Mouse (Mus musculus): ENCODE measurements around the gene Rora. TPM values are rescaled to one million over a fixed set of nuclear protein-coding genes. Genes with fewer than 3 reads are reported as not detected.
A peak's percentile ranks its signal among the peaks of the same experiment; 100 is the strongest.

Gene Rora
- polyA plus RNA-seq, 2 experiments = 4.5 to 10.1 TPM

GRCm38 (mm10) chr9:69174527-69175116 lies 521.0 kb downstream of the Rora start:
- Histone ChIP-seq H3K9ac (ENCODE audit: low read depth, low read length, severe bottlenecking) (no peak overlapping the region), H3K9me3 (ENCODE audit: control insufficient read depth, low read length) (no peaks in the 10 kb centered on the region), H3K4me1 (ENCODE audit: control insufficient read depth, insufficient read depth, low read length) (no peaks in the 10 kb centered on the region), H3K4me2 (replicated peaks; ENCODE audit: low read depth, low read length, severe bottlenecking) (no peak overlapping the region), H3K27ac (replicated peaks; ENCODE audit: low read depth, low read length) (no peak overlapping the region), H3K27me3 (ENCODE audit: control insufficient read depth, insufficient read depth, low read length) (no peaks in the 10 kb centered on the region), H3K36me3 (ENCODE audit: control insufficient read depth, insufficient read depth, low read length) (no peaks in the 10 kb centered on the region), H3K4me3 (replicated peaks; ENCODE audit: low read length) (no peak overlapping the region)
- no peak for TF ChIP-seq POLR2A (IDR thresholded peaks at IDR 0.05; ENCODE audit: borderline replicate concordance, extremely low read depth, insufficient read depth, insufficient read length)
- 76% methylated on average over 10 of the region's 10 CpGs for WGBS
- ATAC-seq (ENCODE audit: low FRiP score, low read depth) (no peak), DNase-seq (ENCODE audit: low spot score) (no peak)

GRCm38 (mm10) chr9:69176988-69177387 lies 523.4 kb downstream of the Rora start:
- no peaks in the 10 kb centered on the region for H3K27me3 ChIP-seq (ENCODE audit: control insufficient read depth, insufficient read depth, low read length)
- H3K36me3 ChIP-seq (ENCODE audit: control insufficient read depth, insufficient read depth, low read length) = no peaks in the 10 kb centered on the region
- no peaks in the 10 kb centered on the region for H3K9me3 ChIP-seq (ENCODE audit: control insufficient read depth, low read length)
- H3K4me2 ChIP-seq (replicated peaks; ENCODE audit: low read depth, low read length, severe bottlenecking) = no peak overlapping the region
- ATAC-seq (ENCODE audit: low FRiP score, low read depth) (no peak), DNase-seq (ENCODE audit: low spot score) (no peak)
- H3K4me1 ChIP-seq (ENCODE audit: control insufficient read depth, insufficient read depth, low read length) = peaks cover 4% of the 10 kb centered on the region; the same call in 1 of the 2 replicates
- 75% methylated on average over 3 of the region's 3 CpGs for WGBS
- H3K9ac ChIP-seq (ENCODE audit: low read depth, low read length, severe bottlenecking) = no peak overlapping the region
- no peak for TF ChIP-seq POLR2A (IDR thresholded peaks at IDR 0.05; ENCODE audit: borderline replicate concordance, extremely low read depth, insufficient read depth, insufficient read length)
- H3K27ac ChIP-seq (replicated peaks; ENCODE audit: low read depth, low read length) = no peak overlapping the region
- no peak overlapping the region for H3K4me3 ChIP-seq (replicated peaks; ENCODE audit: low read length)

GRCm38 (mm10) chr9:69179224-69179623 lies 525.6 kb downstream of the Rora start:
- H3K4me1 ChIP-seq (ENCODE audit: control insufficient read depth, insufficient read depth, low read length) = peaks cover 4% of the 10 kb centered on the region; the same call in 1 of the 2 replicates
- no peak for TF ChIP-seq POLR2A (IDR thresholded peaks at IDR 0.05; ENCODE audit: borderline replicate concordance, extremely low read depth, insufficient read depth, insufficient read length)
- 82% methylated on average over 8 of the region's 8 CpGs for WGBS

GRCm38 (mm10) chr9:69180961-69181360 lies 527.4 kb downstream of the Rora start:
- Histone ChIP-seq H3K4me2 (replicated peaks; ENCODE audit: low read depth, low read length, severe bottlenecking) (no peak overlapping the region), H3K27me3 (ENCODE audit: control insufficient read depth, insufficient read depth, low read length) (no peaks in the 10 kb centered on the region), H3K27ac (replicated peaks; ENCODE audit: low read depth, low read length) (peak overlapping the region; percentile 34; the same call in 1 of the 2 replicates), H3K9me3 (ENCODE audit: control insufficient read depth, low read length) (no peaks in the 10 kb centered on the region), H3K9ac (ENCODE audit: low read depth, low read length, severe bottlenecking) (no peak overlapping the region), H3K36me3 (ENCODE audit: control insufficient read depth, insufficient read depth, low read length) (no peaks in the 10 kb centered on the region), H3K4me3 (replicated peaks; ENCODE audit: low read length) (no peak overlapping the region), H3K4me1 (ENCODE audit: control insufficient read depth, insufficient read depth, low read length) (peaks cover 4% of the 10 kb centered on the region; the same call in 1 of the 2 replicates)
- WGBS = 5% methylated on average over 3 of the region's 3 CpGs
- DNase-seq (ENCODE audit: low spot score) = no peak
- ATAC-seq (ENCODE audit: low FRiP score, low read depth) = 0 out of 2 replicates have a peak, but pooled peaks have one; percentile 12
- no peak for TF ChIP-seq POLR2A (IDR thresholded peaks at IDR 0.05; ENCODE audit: borderline replicate concordance, extremely low read depth, insufficient read depth, insufficient read length)

More at GRCm38 (mm10) chr9:69179224-69179623, 525.6 kb downstream of the Rora start:
- H3K27me3 ChIP-seq (ENCODE audit: control insufficient read depth, insufficient read depth, low read length) = no peaks in the 10 kb centered on the region
- no peaks in the 10 kb centered on the region for H3K36me3 ChIP-seq (ENCODE audit: control insufficient read depth, insufficient read depth, low read length)
- no peak overlapping the region for H3K4me2 ChIP-seq (replicated peaks; ENCODE audit: low read depth, low read length, severe bottlenecking)
- ATAC-seq (ENCODE audit: low FRiP score, low read depth) (no peak), DNase-seq (ENCODE audit: low spot score) (no peak)
- no peak overlapping the region for H3K9ac ChIP-seq (ENCODE audit: low read depth, low read length, severe bottlenecking)
- no peak overlapping the region for H3K4me3 ChIP-seq (replicated peaks; ENCODE audit: low read length)
- H3K9me3 ChIP-seq (ENCODE audit: control insufficient read depth, low read length) = no peaks in the 10 kb centered on the region
- H3K27ac ChIP-seq (replicated peaks; ENCODE audit: low read depth, low read length) = no peak overlapping the region

GRCm38 (mm10) chr9:69181411-69181810 lies 527.8 kb downstream of the Rora start:
- Histone ChIP-seq H3K27me3 (ENCODE audit: control insufficient read depth, insufficient read depth, low read length) (no peaks in the 10 kb centered on the region), H3K4me1 (ENCODE audit: control insufficient read depth, insufficient read depth, low read length) (peaks cover 4% of the 10 kb centered on the region; the same call in 1 of the 2 replicates), H3K36me3 (ENCODE audit: control insufficient read depth, insufficient read depth, low read length) (no peaks in the 10 kb centered on the region), H3K9me3 (ENCODE audit: control insufficient read depth, low read length) (no peaks in the 10 kb centered on the region), H3K4me2 (replicated peaks; ENCODE audit: low read depth, low read length, severe bottlenecking) (no peak overlapping the region), H3K9ac (ENCODE audit: low read depth, low read length, severe bottlenecking) (no peak overlapping the region), H3K27ac (replicated peaks; ENCODE audit: low read depth, low read length) (no peak overlapping the region), H3K4me3 (replicated peaks; ENCODE audit: low read length) (no peak overlapping the region)
- ATAC-seq (ENCODE audit: low FRiP score, low read depth) = peak; percentile 47; the same call in 1 of the 2 replicates
- peak; percentile 76 for DNase-seq (ENCODE audit: low spot score)
- TF ChIP-seq POLR2A (IDR thresholded peaks at IDR 0.05; ENCODE audit: borderline replicate concordance, extremely low read depth, insufficient read depth, insufficient read length) = no peak
